Mouse (Mus musculus) lung, embryonic 16.5 days (tissue): ENCODE results near the gene Hps1. TPM values are rescaled to one million over a fixed set of nuclear protein-coding genes. Genes with fewer than 3 reads are reported as not detected.

Experiments used
- ATAC-seq: fragments of 200-750 bp; cut with Nextera tagmentation; 2 replicates; pipeline ENCODE4 v1.8.0; 2017; ENCODE audit warnings: low read depth, mild to moderate bottlenecking, moderate library complexity
- H3K27ac ChIP-seq: fragments of 300-500 bp; sonication (generic); 2 replicates; pipeline ENCODE4 v1.5.1; 2014; ENCODE audit warnings: mild to moderate bottlenecking, control low read depth, low read length
- H3K27me3 ChIP-seq: fragments of 300-500 bp; sonication (generic); 2 replicates; pipeline ENCODE4 v1.6.1; 2014; ENCODE audit warnings: low read depth, low read length, mixed read lengths; ENCODE audit not compliant: control insufficient read depth, insufficient read depth
- H3K36me3 ChIP-seq: fragments of 300-500 bp; sonication (generic); 2 replicates; pipeline ENCODE4 v1.6.1; 2014; ENCODE audit warnings: low read length; ENCODE audit not compliant: control insufficient read depth, insufficient read depth
- H3K4me1 ChIP-seq: fragments of 300-500 bp; sonication (generic); replicated peaks from 2 replicates; pipeline ENCODE4 v1.6.1; 2014; ENCODE audit warnings: low read length, mixed read lengths; ENCODE audit not compliant: control insufficient read depth, insufficient read depth
- H3K4me2 ChIP-seq: fragments of 300-500 bp; sonication (generic); 2 replicates; pipeline ENCODE4 v1.6.1; 2014; ENCODE audit warnings: low read depth, low read length, control low read depth
- H3K4me3 ChIP-seq: fragments of 300-500 bp; sonication (generic); 2 replicates; pipeline ENCODE4 v1.5.1; 2014; ENCODE audit warnings: mild to moderate bottlenecking, low read length, control low read depth
- H3K9ac ChIP-seq: fragments of 300-500 bp; sonication (generic); 2 replicates; pipeline ENCODE4 v1.6.1; 2014; ENCODE audit warnings: low read length, control low read depth
- H3K9me3 ChIP-seq: fragments of 300-500 bp; sonication (generic); 2 replicates; pipeline ENCODE4 v1.6.1; 2016; ENCODE audit warnings: low read length; ENCODE audit not compliant: control insufficient read depth
- WGBS: fragments of 180-500 bp; shearing (Covaris S2); extraction: QIAGEN DNeasy Blood & Tissue Kit; methylation state at CpG from one replicate; pipeline ENCODE4 v1.1.7; 2014; 5-methylcytosine and 5-hydroxymethylcytosine counted together
- polyA plus RNA-seq: library from polyadenylated mRNA; unstranded; fragments of >200 nt; fragmentation: Nextera tagmentation; extraction: Ambion mirVana; gene quantifications from 2 replicates; pipeline ENCODE4 v1.2.1, GENCODE M21; 2015

Hps1 gene
- polyA plus RNA-seq, 1 experiment from 2014 or later = 17.1 TPM

GRCm38 (mm10) chr19:42745869-42746224, 33.9 kb downstream of the Hps1 start:
- H3K4me2 ChIP-seq = no peak overlapping the region
- no peak for ATAC-seq
- no peaks in the 10 kb centered on the region for H3K27me3 ChIP-seq
- peaks cover 7% of the 10 kb centered on the region; the same call in 1 of the 2 replicates for H3K4me1 ChIP-seq
- no peaks in the 10 kb centered on the region for H3K36me3 ChIP-seq
- no peaks in the 10 kb centered on the region for H3K9me3 ChIP-seq
- H3K9ac ChIP-seq = no peak overlapping the region
- WGBS = 60% methylated on average over 4 of the region's 4 CpGs
- H3K27ac ChIP-seq = no peak overlapping the region
- H3K4me3 ChIP-seq = no peak overlapping the region

DNA sequence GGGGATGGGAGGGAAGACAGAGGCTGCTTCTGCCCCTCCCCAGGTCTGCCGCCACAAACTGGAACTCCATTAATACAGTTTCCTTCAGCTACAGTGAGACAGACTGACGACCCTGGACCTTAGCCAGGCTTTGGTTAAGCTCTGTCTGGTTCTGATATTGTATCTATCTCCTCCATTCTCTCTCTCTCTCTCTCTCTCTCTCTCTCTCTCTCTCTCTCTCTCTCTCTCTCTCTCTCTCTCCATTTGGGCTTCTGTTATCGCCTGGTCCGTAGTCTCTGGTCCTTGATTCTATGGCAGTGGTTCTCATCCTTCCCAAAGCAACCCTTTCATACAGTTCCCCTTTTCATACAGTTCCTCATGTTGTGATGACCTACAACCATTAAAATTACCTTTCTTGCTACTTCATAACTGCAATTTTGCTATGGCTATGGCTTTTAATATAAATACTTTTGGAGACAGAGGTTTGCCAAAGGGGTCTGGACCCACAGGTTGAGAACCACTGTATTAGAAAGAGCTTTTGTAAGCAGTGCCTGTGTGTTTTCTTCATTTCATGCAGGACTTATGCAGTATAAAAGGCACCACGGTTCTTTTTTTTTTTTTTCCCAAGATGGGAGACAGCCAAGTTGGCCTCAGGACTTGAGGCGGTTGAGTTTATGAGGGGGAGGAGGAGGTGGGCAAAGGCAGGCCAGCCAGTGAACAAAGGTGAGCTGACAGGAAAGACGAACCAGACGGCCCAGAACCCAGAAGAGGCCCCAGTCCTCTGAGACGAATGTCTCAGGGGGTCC, 34.5 kb downstream of the Hps1 start:
- 48% methylated on average over 9 of the region's 9 CpGs for WGBS
- no peak overlapping the region for H3K27ac ChIP-seq

GRCm38 (mm10) chr19:42744162-42744586, 35.6 kb downstream of the Hps1 start:
- peaks cover 5% of the 10 kb centered on the region; the same call in 1 of the 2 replicates for H3K4me1 ChIP-seq
- H3K4me2 ChIP-seq = no peak overlapping the region
- H3K27ac ChIP-seq = no peak overlapping the region
- no peak overlapping the region for H3K9ac ChIP-seq
- H3K4me3 ChIP-seq = no peak overlapping the region
- peak; percentile 89 for ATAC-seq
- H3K27me3 ChIP-seq = no peaks in the 10 kb centered on the region
- H3K9me3 ChIP-seq = no peaks in the 10 kb centered on the region
- WGBS = 12% methylated on average over 4 of the region's 4 CpGs
- no peaks in the 10 kb centered on the region for H3K36me3 ChIP-seq

More for the DNA sequence above, 34.5 kb downstream of the Hps1 start:
- H3K9ac ChIP-seq = no peak overlapping the region
- no peak overlapping the region for H3K4me2 ChIP-seq
- H3K36me3 ChIP-seq = no peaks in the 10 kb centered on the region
- H3K27me3 ChIP-seq = no peaks in the 10 kb centered on the region
- no peak overlapping the region for H3K4me3 ChIP-seq
- no peak for ATAC-seq
- H3K9me3 ChIP-seq = no peaks in the 10 kb centered on the region
- H3K4me1 ChIP-seq = peaks cover 7% of the 10 kb centered on the region; the same call in 1 of the 2 replicates

- no peaks in the 10 kb centered on the region for H3K27me3 ChIP-seq
- no peak overlapping the region for H3K4me3 ChIP-seq
- no peak overlapping the region for H3K4me2 ChIP-seq
- H3K9me3 ChIP-seq = no peaks in the 10 kb centered on the region
- no peak overlapping the region for H3K9ac ChIP-seq
- no peak overlapping the region for H3K27ac ChIP-seq
- no peaks in the 10 kb centered on the region for H3K36me3 ChIP-seq
- peaks cover 5% of the 10 kb centered on the region; the same call in 1 of the 2 replicates for H3K4me1 ChIP-seq
- 74% methylated on average over 16 of the region's 16 CpGs for WGBS
- ATAC-seq = no peak
These were observed 36.5 kb downstream of the Hps1 start for GRCm38 (mm10) chr19:42743261-42743660.

DNA sequence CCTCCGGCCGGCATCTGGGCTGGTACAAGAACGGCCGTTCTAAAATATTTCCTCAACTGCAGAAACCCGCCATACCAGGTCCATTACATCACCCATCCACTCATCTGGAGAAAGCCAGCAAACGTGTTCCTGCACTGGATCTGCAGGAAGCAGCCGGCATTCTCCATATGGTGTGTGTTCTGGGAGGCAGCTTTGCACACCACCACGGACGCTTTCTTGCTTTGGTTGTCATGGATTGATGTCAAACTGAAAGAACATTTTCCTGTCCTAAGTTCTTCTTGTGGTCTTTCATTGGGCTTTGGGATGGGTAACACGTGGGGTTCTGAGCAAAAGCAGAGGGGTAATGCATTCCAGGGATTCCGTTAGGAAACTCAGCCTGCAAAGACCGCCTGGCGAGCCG, 37.9 kb downstream of the Hps1 start:
- H3K4me3 ChIP-seq = no peak overlapping the region
- H3K27me3 ChIP-seq = no peaks in the 10 kb centered on the region
- H3K9ac ChIP-seq = no peak overlapping the region
- 42% methylated on average over 14 of the region's 14 CpGs for WGBS
- H3K4me2 ChIP-seq = no peak overlapping the region
- H3K4me1 ChIP-seq = peaks cover 5% of the 10 kb centered on the region; the same call in 1 of the 2 replicates
- no peaks in the 10 kb centered on the region for H3K36me3 ChIP-seq
- no peak overlapping the region for H3K27ac ChIP-seq
- ATAC-seq = no peak
- no peaks in the 10 kb centered on the region for H3K9me3 ChIP-seq

- no peak for ATAC-seq
- H3K4me2 ChIP-seq = no peak overlapping the region
- H3K9me3 ChIP-seq = no peaks in the 10 kb centered on the region
- no peaks in the 10 kb centered on the region for H3K36me3 ChIP-seq
- no peaks in the 10 kb centered on the region for H3K27me3 ChIP-seq
- WGBS = 80% methylated on average over 8 of the region's 8 CpGs
- peaks cover 5% of the 10 kb centered on the region; the same call in 1 of the 2 replicates for H3K4me1 ChIP-seq
- no peak overlapping the region for H3K27ac ChIP-seq
- H3K4me3 ChIP-seq = no peak overlapping the region
- no peak overlapping the region for H3K9ac ChIP-seq
These were observed 39.4 kb downstream of the Hps1 start for GRCm38 (mm10) chr19:42740163-42740899.

DNA sequence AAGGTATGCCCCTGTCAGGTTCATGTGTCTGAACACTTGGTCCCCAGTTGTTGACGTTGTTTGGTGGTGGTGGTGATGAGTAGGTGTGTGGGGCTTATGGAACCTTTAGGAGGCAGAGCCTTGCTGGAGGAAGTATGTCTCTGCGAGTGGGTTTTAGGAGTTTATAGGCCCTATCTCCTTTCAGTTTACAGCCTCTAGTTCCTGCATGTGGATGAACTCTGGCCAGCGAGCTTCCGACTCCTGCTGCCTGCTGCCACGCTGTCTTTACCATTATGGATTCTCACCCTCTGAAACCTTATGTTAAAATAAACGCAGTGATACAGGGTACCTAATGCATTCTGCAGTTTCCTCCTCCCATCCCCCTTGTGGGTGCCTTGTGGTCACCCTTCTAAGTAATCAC, 40.0 kb downstream of the Hps1 start:
- no peak overlapping the region for H3K27ac ChIP-seq
- H3K36me3 ChIP-seq = no peaks in the 10 kb centered on the region
- H3K4me3 ChIP-seq = no peak overlapping the region
- no peak overlapping the region for H3K9ac ChIP-seq
- 78% methylated on average over 6 of the region's 6 CpGs for WGBS
- no peaks in the 10 kb centered on the region for H3K9me3 ChIP-seq
- no peak overlapping the region for H3K4me2 ChIP-seq
- ATAC-seq = no peak
- H3K4me1 ChIP-seq = peaks cover 5% of the 10 kb centered on the region; the same call in 1 of the 2 replicates
- H3K27me3 ChIP-seq = no peaks in the 10 kb centered on the region

GRCm38 (mm10) chr19:42737753-42738152, 42.0 kb downstream of the Hps1 start:
- Histone ChIP-seq H3K9me3 (no peaks in the 10 kb centered on the region), H3K36me3 (no peaks in the 10 kb centered on the region), H3K27ac (no peak overlapping the region), H3K4me2 (no peak overlapping the region), H3K4me1 (peaks cover 5% of the 10 kb centered on the region; the same call in 1 of the 2 replicates), H3K27me3 (no peaks in the 10 kb centered on the region), H3K9ac (no peak overlapping the region), H3K4me3 (no peak overlapping the region)
- WGBS = 60% methylated on average over 9 of the region's 9 CpGs
- no peak for ATAC-seq

- Histone ChIP-seq H3K4me2 (no peak overlapping the region), H3K9me3 (no peaks in the 10 kb centered on the region), H3K4me3 (no peak overlapping the region), H3K36me3 (no peaks in the 10 kb centered on the region), H3K4me1 (no peaks in the 10 kb centered on the region), H3K27ac (no peak overlapping the region), H3K9ac (no peak overlapping the region), H3K27me3 (no peaks in the 10 kb centered on the region)
- WGBS = 68% methylated on average over 5 of the region's 5 CpGs
- no peak for ATAC-seq
These were observed 44.8 kb downstream of the Hps1 start for GRCm38 (mm10) chr19:42734982-42735381.
